Mouse (Mus musculus) MN1 (cell line): ENCODE data around the gene Pecam1.
"Not testable (repeated sequence)": the region's sequence is repeated elsewhere in the genome, so short reads cannot be mapped to it uniquely, and the experiment has no call there.

ENCODE experiments used
- DNase-seq: peaks from one replicate; pipeline ENCODE4 v3.0.0-alpha.2; 2016; ENCODE audit warnings: low spot score

Gene Pecam1

DNA sequence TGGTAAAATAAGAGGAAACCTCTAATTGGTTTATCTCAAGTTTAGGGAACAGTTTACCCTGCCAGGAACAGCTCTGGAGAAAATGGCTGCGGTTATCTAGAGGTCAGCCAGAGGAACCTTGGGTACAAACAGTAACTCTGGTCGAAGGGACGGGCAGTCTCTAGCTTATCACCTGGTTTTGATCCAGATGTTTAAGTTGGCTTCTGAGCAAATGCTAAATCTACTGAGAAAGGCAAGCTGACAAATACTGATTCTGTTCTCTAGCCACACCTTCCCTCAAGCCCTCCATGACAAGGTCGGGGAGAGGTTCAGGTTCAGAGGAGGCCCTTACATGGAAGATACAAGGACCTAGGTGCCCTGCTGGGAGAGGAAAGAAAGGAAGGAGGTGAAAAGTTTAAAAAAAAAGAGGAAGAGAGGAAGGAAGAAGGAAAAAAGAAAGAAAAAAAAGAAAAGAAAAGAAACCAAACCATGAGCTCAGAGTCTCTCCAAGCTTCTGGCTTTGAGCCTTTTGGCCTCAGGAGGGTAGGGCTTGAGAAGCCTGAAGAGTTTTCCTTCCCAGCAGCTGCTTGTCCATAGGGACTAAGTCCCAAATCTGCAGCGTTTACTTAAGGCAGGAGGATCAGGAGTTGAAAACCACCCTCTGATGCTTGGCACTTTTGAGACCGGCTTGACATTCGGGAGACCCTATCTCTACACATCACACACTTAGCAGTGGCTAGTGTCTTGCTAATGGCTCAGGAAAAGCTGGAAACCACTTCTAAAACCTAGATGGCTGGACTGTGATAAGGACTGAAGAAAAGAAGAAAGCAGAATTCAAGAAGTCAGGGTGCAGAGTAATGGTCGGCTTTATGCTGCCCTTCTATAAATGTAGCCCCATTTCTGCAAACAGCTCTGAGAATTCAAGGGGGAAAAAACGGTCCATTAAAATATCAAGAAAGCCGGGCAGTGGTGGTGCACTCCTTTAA lies 21.7 kb downstream of the Pecam1 start:
- no peak for DNase-seq

DNA sequence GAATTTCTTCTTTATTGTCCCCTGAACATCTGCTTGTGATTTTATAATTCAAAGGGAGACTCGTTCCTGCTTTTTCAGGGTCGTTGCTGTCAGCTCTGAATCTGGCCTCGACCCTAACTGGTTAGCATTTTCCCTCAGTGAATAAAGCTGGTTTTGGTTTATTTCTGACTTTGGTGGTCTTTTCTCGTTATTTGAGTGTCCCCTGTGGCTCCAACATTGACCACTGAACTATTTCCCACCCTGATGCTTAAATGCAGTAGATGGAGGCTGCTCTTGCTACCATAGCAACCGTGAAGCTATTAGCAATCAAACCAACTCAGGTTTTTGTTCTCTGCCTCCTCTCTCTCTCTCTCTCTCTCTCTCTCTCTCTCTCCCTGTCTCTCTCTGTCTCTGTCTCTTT lies 22.5 kb downstream of the Pecam1 start:
- no peak for DNase-seq

DNA sequence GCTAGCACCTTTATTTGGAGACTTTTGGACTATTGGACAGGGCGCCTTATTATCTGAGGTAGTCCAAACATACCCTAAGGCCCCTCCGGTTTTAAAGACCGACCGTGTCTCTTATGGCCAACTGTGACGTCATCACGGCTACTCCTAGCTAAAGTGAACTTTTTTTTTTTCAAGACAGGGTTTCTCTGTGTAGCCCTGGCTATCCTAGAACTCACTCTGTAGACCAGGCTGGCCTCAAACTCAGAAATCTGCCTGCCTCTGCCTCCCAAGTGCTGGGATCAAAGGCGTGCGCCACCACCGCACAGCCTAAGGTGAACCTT lies 25.6 kb downstream of the Pecam1 start:
- not testable (repeated sequence) for DNase-seq

DNA sequence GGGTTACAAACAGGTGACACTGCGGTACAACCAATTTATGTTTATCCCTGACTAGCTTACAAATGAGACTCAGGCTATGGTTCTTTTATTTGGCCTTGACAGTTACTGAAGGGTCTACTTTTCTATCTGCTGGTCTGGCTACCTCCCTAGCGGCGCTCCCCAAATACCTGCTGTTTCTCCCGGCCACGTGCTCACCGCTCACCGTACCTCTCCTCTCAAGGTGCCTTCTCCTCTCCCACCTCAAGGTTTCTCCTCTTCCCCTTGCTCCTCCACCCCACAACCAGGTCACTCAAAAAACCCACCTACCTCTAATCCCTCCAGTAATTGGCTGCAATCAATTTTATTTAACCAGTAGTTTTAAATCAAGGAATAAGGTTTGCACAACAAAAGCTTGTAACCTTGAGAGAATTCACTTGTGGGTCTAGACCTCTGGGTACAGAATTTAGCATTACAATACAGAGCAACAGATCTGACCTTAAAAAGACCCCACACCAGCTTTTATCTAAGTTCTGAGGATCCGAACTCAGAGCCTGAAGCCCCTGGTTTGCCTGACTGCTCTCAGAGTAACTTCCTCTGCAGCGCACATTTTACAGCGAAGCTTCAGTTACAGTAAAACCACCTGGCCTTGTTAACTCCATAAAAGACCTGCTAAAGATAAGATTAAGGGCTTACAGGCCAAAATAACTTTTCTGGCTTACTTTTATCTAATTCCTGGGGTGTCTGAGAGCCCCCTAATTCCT lies 26.1 kb downstream of the Pecam1 start:
- no peak for DNase-seq

DNA sequence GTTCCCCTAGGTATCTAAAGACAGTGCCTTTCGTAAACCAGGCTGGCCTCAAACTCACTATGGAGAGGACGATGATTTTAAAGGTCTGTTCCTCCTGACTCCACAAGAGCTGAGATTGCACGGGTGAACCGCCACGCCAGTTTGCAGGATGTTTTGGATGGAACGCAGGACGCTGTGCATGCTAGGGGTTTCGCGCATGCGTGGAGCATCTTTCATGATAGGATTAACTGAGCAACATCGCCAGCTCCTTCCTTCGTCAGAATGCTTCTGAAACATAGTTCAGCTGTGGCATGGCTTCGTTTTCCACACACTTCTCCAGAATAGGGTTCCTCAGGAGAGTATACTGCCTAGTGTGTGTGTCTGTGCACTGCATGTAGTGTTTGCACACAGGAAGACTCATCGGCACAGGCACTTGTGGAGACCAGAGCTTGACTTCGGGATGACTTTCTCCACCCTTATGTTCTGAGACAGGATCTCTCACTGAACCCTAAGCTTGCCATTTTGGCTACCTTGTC lies 26.8 kb downstream of the Pecam1 start:
- DNase-seq = peak; percentile 71

DNA sequence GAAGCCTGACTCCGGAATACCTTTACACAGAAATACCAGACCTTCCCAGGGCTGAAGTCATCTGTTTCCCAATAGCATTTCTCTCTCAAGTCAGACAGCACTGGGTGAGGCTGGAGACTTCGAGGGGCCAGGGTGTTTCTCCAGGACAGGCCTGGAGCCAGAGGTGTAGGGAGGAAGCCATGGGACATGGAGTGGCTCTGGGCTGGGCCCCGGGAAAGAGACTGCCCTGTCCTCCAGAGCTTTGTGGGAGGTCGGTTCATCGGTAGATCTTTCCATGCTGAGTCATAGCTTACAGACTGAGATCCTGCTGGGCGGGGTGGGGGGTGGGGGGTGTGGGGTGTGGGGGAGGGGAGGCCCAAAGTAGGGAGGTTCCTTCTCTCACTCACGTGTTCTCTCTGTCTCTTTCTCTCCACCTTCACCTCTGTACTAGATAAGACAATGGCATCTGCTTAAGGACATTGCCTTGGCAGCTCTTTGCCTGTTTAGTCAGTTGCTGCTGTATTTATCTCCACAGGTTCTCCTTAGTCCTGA lies 27.5 kb downstream of the Pecam1 start:
- DNase-seq = peak; percentile 54

DNA sequence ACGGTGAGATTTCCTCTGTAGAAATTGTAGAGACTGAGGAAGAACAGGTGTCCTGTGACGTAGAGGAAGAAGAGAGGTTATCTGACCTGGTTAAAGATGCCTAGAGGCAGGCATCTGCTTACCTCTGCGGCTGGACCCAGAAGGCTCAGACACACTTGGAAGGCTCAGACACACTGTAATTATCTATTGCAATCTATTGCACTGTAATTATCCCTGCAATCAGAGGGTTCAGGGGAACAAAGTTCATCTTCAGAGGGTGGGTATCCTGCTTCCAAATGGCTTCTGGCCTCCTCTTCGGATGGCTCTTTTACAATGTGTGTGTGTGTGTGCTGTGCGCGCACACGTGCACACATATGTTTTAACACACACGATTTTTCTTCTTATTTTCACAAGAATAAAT lies 30.0 kb downstream of the Pecam1 start:
- DNase-seq = no peak

DNA sequence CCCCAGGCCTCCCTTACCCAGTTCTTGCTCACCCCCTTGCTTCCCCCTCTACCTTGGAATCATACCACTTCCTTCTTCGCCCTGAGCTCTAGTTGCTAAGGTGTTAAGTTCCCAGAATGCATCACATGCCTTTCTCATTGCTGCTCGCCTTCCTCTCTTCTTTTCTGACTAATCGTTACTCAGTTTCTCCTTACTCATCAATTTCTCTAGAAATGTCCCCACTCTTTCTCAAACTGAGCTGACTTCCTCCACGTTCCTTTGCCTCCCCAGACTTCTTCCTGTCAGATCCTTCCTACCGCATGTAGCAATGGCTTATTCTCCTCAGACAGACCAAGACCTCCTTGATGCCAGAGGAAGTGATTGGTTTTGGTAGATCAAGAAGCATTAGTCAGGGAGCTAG lies 33.9 kb downstream of the Pecam1 start:
- DNase-seq = no peak

DNA sequence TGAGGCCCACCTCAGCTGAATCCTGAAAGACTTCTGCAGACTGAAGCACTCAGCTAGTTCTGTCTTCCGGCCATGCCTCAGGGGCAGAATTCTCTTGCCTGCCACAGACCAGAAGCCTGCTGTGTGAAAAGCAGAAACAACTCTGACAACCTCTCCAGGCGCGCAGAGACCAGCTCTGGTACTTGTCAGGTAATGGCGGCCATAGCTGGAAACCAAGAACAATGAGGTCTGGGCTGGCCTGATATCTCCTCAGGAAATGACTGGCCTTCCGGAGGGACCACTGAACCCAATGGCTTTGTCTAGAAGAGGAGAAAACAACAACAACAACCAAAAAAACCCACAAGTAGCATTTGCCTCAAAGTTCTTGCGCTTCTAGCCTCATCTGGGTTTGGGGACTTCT lies 35.4 kb downstream of the Pecam1 start:
- DNase-seq = no peak

DNA sequence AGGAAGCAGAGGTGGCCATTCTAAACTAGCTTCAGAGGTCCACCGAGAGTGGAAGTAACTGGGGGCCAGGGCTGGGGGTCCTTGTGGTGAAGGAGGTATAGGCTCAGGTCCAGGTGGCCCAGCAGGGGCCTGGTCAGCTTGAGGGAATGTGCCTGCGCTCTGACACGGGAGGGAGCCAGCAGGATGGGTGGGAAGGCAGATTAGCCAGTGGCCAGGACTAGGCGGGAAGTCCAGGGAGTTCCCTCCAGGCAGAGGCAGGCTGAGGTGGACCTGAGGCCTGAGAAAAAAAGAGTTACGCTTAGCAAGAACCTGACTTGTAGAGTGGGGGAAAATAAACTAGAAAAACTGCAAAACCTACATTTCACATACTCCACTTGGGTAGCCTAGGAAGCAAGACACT lies 39.6 kb downstream of the Pecam1 start:
- DNase-seq = no peak

DNA sequence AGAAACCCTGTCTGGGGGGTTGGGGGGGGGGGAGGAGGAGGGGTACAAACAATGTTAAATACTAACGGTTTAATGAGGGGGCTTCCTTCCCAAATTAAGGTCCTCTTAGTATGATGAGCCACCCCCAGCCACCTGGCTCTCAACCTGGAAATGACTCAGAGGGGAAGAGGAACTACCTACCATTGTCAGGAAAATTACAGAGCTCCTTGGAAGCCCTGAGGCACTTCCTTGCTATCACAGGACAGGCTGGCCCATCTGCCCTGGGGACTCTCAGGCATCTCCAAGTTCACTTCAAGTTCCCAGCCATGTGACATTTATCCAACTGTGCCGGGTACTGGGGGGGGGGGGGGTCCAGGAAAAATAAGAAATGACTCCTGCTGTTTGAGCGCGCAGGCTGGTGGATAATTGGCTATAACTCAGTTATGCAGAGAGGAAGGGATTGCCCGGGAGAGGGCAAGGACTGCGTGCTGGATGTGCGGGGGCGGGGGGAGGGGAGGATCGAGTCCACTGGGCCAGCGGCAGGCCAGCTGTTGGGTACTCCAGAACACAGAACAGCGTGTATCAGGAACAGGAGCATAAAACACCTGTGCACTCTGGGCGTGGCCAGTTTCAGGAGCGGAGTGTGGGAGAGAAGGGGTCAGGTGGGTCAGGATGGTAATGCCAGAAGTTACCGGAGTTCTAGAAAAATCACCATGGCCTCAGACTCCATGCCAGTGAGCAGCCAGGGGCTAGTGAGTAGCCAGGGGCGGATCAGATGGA lies 41.0 kb downstream of the Pecam1 start:
- peak; percentile 44 for DNase-seq

DNA sequence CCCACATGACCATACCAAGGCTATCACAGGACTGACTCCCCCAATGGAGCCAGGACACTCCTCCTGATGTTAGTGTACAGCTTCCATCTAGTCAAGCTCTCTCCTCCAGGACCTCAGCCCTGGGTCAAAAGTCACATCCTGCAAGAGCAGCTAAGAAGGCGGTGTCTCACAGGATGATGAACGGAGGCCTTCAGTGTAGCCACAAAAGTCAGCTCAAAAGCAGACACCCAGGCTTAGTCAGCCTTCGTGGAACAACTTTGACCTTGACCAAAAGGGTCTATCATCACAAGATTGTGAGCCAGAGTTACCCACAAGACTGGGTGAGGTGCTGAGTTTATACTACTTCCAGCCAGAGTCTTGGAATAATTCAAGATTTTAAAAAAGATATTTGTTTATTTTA lies 42.6 kb downstream of the Pecam1 start:
- DNase-seq = no peak

DNA sequence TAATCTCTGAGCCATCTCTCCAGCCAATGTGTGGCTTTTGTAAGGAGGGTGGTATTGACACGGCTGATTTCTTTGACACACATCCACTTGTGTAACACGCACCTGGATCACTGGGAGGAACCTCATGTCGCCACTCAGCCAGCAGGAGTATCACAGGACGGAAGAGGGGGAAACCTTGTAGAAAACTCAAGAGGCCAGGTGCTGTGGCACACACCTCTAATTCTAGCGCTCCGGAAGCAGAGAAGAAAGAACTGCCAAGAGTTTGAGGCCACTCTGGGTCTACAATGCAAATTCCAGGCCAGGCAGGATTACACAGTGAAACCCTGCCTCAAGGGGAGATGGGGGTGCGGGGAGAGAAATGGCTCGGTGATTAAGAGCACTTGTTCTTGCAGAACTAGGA lies 43.3 kb downstream of the Pecam1 start:
- no peak for DNase-seq

DNA sequence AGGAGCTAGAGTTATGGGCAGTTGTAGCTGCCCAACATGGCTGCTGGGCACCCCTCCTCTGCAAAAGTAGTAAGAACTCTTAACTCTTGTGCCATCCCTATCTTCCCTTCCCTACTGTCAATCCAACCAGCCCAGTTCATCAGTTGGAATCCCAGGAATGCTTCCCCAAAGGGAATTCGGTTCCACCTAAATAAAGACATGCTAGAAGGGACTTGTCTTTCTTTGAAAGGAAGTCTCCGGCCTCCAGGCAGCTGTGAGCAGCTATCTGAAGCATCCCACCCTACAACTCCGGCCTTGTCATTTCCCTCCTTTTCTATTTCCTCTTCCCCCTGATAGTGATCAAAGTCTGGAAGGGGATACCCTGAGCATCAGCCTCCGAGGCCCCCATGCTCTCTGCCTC lies 44.2 kb downstream of the Pecam1 start:
- no peak for DNase-seq

DNA sequence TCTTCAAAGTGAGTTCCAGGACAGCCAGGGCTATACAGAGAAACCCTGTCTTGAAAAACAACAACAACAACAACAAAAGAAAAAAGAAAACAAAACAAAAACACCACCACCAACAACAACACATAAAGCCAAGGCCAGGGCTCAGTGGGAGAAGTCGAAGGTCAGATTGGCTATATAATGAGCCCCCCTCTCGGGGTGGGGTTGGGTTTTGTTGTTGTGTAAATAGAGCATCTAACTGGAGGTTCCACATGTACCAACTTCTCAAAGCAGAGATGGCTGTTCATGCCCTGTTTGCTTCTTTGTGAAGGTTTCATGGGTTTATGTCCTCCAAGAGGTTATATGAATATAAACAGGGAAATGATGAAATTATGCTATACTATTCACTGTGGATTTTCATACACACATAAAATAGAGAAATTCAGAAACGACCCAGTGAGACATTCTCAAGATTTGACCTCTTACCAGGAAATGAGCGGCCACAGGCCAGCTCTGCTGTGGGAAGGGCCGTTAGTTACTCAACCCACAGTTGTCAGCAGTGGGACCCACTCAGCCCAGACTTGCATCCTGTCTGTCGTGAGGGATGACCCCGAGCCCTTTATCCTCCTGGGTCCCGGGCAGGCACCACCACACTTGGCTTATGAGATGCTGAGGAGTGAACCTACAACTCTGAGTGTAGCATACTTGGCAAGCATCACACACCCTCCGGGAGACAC lies 45.9 kb downstream of the Pecam1 start:
- DNase-seq = no peak

DNA sequence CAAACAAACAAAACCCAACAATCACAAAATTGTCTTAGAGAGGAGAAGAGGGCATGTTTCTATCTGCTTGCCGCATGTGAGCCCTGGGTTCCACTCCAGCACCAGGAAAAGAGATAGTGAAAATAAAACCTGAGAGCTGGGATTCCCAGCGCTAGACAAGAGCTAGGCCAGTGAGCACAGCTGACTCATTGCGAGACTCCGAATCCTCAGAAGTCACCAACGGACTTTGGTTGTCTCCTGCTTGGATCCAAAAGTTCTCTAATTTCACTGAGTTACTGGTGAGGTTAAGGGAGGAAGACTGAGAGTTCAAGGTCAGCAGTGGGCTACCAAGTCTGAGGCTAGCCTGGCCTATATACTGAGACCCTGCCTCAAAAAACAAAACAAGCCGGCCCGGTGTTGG lies 46.5 kb downstream of the Pecam1 start:
- no peak for DNase-seq

DNA sequence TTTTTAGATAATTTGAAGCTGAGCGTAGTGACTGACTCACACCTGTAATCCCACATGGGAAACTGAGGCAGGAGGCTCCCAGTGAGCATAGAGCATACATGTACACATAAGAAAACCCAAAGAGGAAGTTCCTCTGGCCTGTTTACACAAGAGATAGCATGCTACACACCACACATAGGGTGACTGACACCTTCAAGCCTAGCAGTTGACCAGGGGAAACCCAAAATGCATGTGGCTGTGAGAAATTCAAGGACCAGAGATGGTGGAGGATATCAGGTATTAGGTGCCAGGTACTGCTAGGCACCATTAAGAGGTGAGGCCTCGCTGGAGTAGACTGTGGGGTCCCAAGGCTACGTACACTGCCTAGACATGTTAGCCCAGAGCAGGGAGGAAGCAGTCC lies 47.8 kb downstream of the Pecam1 start:
- no peak for DNase-seq

DNA sequence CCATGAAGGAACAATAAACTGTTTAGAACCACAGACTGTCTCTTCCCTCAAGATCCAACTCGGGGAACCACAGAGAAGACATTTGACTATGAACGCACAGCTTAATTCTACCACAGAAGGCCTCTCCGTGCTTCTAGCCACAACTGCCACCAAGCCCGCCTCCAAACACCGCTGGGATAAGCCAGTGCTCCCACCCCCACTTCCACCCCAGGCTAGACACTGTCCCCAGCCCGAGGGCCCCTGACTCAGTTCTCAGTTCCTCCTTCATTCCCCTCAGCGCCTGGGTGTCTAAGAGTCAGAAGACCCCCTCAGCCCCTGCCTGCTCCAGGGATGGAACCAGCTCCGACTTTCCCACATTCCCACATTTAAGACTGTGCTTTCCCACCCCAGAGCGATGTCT lies 48.8 kb downstream of the Pecam1 start:
- no peak for DNase-seq

DNA sequence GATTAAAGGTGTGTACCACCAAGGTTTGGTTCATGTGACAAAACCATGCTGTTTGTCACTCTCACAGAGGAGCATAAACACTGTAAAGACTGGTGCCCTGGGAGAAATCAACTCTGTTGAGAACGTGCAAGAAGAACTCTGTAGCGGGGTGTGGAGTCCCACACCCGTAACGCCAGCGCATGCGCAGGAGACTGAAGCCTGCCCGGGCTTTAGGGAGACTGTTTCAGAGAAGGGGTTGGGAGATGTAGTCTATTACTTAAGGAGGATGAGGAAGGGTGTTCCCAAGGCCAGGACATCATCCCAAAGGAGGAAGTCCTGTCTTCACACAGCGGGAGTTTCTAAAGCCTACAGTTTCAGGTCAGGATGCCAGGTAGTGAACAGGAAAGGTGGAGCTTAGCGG lies 51.3 kb downstream of the Pecam1 start:
- DNase-seq = no peak

DNA sequence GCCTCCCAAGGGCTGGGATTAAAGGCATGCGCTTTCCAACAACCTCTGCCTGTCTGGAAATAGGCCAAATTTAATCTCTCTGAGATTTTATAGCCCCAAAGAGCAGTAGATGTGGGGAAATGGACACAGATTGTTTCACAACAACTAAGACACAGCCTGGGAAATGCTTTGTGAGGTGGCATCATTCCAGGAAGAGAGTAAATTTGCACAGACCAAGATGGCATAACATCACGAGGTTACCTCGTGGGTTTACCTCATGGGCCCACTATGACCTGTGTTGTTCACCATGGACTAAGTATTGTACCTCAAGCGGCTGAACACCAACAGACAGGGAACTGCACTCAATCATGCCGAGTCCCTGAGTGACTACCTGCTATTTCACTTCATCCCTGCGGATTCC lies 52.1 kb downstream of the Pecam1 start:
- DNase-seq = no peak

DNA sequence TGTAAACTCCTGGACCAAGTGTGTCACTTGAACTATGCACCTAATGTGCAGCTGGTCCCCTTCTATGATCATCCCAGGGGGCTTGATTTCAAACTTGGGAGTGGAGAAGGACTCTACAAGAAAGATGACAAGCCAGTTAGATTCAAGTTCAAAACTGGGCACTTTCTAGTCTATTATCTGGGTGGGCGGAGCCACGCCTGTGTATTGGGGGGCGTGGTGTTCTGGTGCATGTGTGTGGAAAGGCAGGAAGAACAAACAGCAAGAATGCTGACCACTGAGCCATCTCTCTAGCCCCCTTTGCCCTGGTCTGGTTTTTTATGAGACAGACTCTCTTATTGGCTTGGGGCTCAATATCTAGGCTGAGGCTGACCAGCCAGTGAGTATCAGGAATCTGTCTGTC lies 54.5 kb downstream of the Pecam1 start:
- no peak for DNase-seq

DNA sequence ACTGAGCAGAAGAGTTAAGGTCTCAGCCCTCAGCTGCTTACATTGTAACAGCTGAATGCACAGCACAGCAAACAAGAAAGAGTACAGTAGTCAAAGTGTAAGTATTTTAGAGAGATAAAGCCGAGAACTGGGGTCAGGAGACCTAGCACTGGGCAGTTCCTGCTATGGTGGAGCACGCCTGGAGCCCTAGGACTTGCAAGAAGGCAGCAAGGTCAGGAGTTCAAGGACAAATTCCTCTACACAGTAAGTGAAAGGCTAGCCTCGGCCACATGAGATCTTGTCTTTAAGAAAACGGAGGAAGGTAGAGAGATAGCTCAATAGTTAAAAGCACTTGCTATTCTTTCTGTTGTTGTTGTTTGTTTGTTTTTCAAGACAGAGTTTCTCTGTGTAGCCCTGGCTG lies 57.5 kb downstream of the Pecam1 start:
- no peak for DNase-seq
